Mouse (Mus musculus) brain, embryonic 14.5 days (tissue): ENCODE results near the gene Mtln. TPM values are rescaled to one million over a fixed set of nuclear protein-coding genes. Genes with fewer than 3 reads are reported as not detected.

ENCODE experiments used
- DNase-seq: peaks from one replicate; pipeline ENCODE4 v3.0.0-alpha.2; 2011; ENCODE audit warnings: low read depth
- CTCF ChIP-seq: fragments of 200-500 bp; IDR thresholded peaks from 2 replicates; pipeline ENCODE4 v1.5.1; 2012; ENCODE audit warnings: inconsistent platforms, mild to moderate bottlenecking, moderate library complexity, borderline replicate concordance; ENCODE audit not compliant: insufficient read depth, insufficient read length; ENCODE audit errors: extremely low read depth
- POLR2A ChIP-seq: fragments of 200-500 bp; IDR thresholded peaks from 2 replicates; pipeline ENCODE4 v1.6.1; 2012; ENCODE audit warnings: mild to moderate bottlenecking, inconsistent platforms, borderline replicate concordance; ENCODE audit not compliant: poor library complexity, insufficient read depth, insufficient read length, severe bottlenecking; ENCODE audit errors: extremely low read depth
- polyA plus RNA-seq: library from polyadenylated mRNA; depleted of rRNA; stranded (reverse); fragments of >200 nt; gene quantifications from 2 replicates; pipeline ENCODE4 v1.2.3, GENCODE M21; 2012

Mtln gene
- polyA plus RNA-seq, 1 experiment, result 36.1 TPM

GRCm38 (mm10) chr2:127778451-127778850 is 13.8 kb downstream of the Mtln start:
- TF ChIP-seq POLR2A, result no peak
- no peak for TF ChIP-seq CTCF
- DNase-seq, result no peak

- DNase-seq, result peak; percentile 31
- TF ChIP-seq CTCF (no peak), POLR2A (no peak)
Measured at GRCm38 (mm10) chr2:127775013-127775412, 17.3 kb downstream of the Mtln start.

GRCm38 (mm10) chr2:127774578-127774941 is 17.7 kb downstream of the Mtln start:
- TF ChIP-seq CTCF (no peak), POLR2A (no peak)
- DNase-seq, result peak; percentile 52

GRCm38 (mm10) chr2:127773938-127774577 is 18.2 kb downstream of the Mtln start:
- TF ChIP-seq POLR2A (no peak), CTCF (no peak)
- peak; percentile 56 for DNase-seq

- no peak for TF ChIP-seq CTCF
- TF ChIP-seq POLR2A, result no peak
- no peak for DNase-seq
Measured at GRCm38 (mm10) chr2:127761587-127761986, 30.7 kb downstream of the Mtln start.

- no peak for DNase-seq
- TF ChIP-seq POLR2A, result no peak
- TF ChIP-seq CTCF, result no peak
Measured at GRCm38 (mm10) chr2:127760429-127761000, 31.8 kb downstream of the Mtln start.

- no peak for DNase-seq
- TF ChIP-seq POLR2A (no peak), CTCF (no peak)
Measured at GRCm38 (mm10) chr2:127760014-127760413, 32.3 kb downstream of the Mtln start.

GRCm38 (mm10) chr2:127759157-127759880 is 33.0 kb downstream of the Mtln start:
- DNase-seq, result no peak

GRCm38 (mm10) chr2:127757171-127757570 is 35.1 kb downstream of the Mtln start:
- DNase-seq, result peak; percentile 82

More at GRCm38 (mm10) chr2:127759157-127759880, 33.0 kb downstream of the Mtln start:
- TF ChIP-seq CTCF, result no peak
- TF ChIP-seq POLR2A, result no peak

GRCm38 (mm10) chr2:127754113-127754512 is 38.2 kb downstream of the Mtln start:
- peak; percentile 39 for DNase-seq
- TF ChIP-seq CTCF, result no peak
- no peak for TF ChIP-seq POLR2A

More at GRCm38 (mm10) chr2:127757171-127757570, 35.1 kb downstream of the Mtln start:
- TF ChIP-seq POLR2A (no peak), CTCF (no peak)

GRCm38 (mm10) chr2:127751849-127752610 is 40.3 kb downstream of the Mtln start:
- no peak for DNase-seq
- TF ChIP-seq CTCF, result no peak
- no peak for TF ChIP-seq POLR2A

GRCm38 (mm10) chr2:127749376-127749775 is 42.9 kb downstream of the Mtln start:
- no peak for DNase-seq
- TF ChIP-seq CTCF (no peak), POLR2A (no peak)
